Mouse (Mus musculus) liver, adult 2 months (tissue): ENCODE measurements at regions not wholly inside any gene's neighbourhood (a gene's known extent, or its start where the extent isn't known, plus 50 kb on each side); places are given as distances from the start of the nearest gene placed in this dataset.

Source experiments
- DNase-seq: peaks from one replicate; pipeline ENCODE4 v3.0.0-alpha.2; 2011; ENCODE audit warnings: low read depth, low spot score; ENCODE audit errors: extremely low read depth
- H3K27ac ChIP-seq: fragments of 200-500 bp; replicated peaks from 2 replicates; pipeline ENCODE4 v1.5.1; 2012; ENCODE audit warnings: low read depth, mild to moderate bottlenecking, control low read depth, inconsistent platforms, low read length; ENCODE audit not compliant: insufficient read depth
- H3K27me3 ChIP-seq: fragments of 200-500 bp; 2 replicates; pipeline ENCODE4 v1.6.1; 2012; ENCODE audit warnings: mild to moderate bottlenecking, moderate library complexity, low read length, inconsistent platforms; ENCODE audit not compliant: control insufficient read depth, insufficient read depth
- H3K36me3 ChIP-seq: fragments of 200-500 bp; 2 replicates; pipeline ENCODE4 v1.6.1; 2012; ENCODE audit warnings: low read length, inconsistent platforms; ENCODE audit not compliant: control insufficient read depth, insufficient read depth
- H3K4me1 ChIP-seq: fragments of 200-500 bp; 2 replicates; pipeline ENCODE4 v1.6.1; 2011; ENCODE audit warnings: low read length; ENCODE audit not compliant: control insufficient read depth, insufficient read depth
- H3K4me3 ChIP-seq: fragments of 200-500 bp; 2 replicates; pipeline ENCODE4 v1.5.1; 2011; ENCODE audit warnings: low read depth, mild to moderate bottlenecking, control low read depth, low read length, moderate library complexity; ENCODE audit not compliant: insufficient read depth
- H3K79me2 ChIP-seq: fragments of 200-500 bp; 2 replicates; pipeline ENCODE4 v1.6.1; 2012; ENCODE audit warnings: inconsistent platforms, mild to moderate bottlenecking, low read length, moderate library complexity; ENCODE audit not compliant: control insufficient read depth, insufficient read depth
- H3K9ac ChIP-seq: fragments of 200-500 bp; 2 replicates; pipeline ENCODE4 v1.6.1; 2012; ENCODE audit warnings: low read depth, mild to moderate bottlenecking, control low read depth, inconsistent platforms, low read length
- CTCF ChIP-seq: fragments of 200-500 bp; IDR thresholded peaks from 2 replicates; pipeline ENCODE4 v1.5.1; 2011; ENCODE audit warnings: low read depth, low read length, control low read depth
- POLR2A ChIP-seq: fragments of 200-500 bp; IDR thresholded peaks from 2 replicates; pipeline ENCODE4 v1.6.1; 2011; ENCODE audit warnings: low read length, control low read depth; ENCODE audit not compliant: insufficient read depth; ENCODE audit errors: extremely low read depth
- WGBS: fragments of 180-500 bp; shearing (Covaris S2); methylation state at CpG from one replicate; pipeline ENCODE4 v1.1.7; 2018; 5-methylcytosine and 5-hydroxymethylcytosine counted together

DNA sequence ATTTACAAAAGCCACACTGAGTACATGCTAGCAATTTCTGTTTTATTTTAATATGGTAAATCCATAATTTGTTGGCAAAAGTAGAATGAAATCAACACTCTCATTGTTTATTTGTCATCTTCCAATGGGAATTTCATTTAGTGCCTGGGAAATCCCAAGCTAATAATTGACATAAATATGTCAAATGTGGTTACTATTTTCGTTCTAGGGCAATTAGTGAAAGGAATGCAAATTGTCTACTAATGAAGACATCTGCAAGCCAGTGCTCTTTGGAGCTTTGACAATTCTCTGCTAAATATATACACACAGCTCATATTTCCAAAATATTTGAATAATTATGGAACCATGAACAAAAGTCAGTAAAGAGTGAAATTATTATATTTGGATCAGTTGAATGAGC lies 134.8 kb upstream of the 4933436I01Rik start:
- no peak for DNase-seq
- H3K4me3 ChIP-seq, result no peak overlapping the region
- 40% methylated on average over 1 of the region's 1 CpGs for WGBS
- H3K27me3 ChIP-seq, result no peaks in the 10 kb centered on the region
- H3K79me2 ChIP-seq, result no peaks in the 10 kb centered on the region
- no peaks in the 10 kb centered on the region for H3K4me1 ChIP-seq
- no peak overlapping the region for H3K27ac ChIP-seq
- no peaks in the 10 kb centered on the region for H3K36me3 ChIP-seq
- TF ChIP-seq POLR2A (no peak), CTCF (no peak)
- H3K9ac ChIP-seq, result no peak overlapping the region

GRCm38 (mm10) chrX:68043990-68044740 lies 122.9 kb upstream of the 4933436I01Rik start:
- WGBS, result 71% methylated on average over 4 of the region's 4 CpGs
- Histone ChIP-seq H3K27me3 (no peaks in the 10 kb centered on the region), H3K4me1 (no peaks in the 10 kb centered on the region), H3K79me2 (no peaks in the 10 kb centered on the region), H3K36me3 (no peaks in the 10 kb centered on the region), H3K27ac (no peak overlapping the region), H3K4me3 (no peak overlapping the region), H3K9ac (no peak overlapping the region)
- peak; percentile 26 for DNase-seq
- no peak for TF ChIP-seq POLR2A
- TF ChIP-seq CTCF, result no peak
